In genomic region chr4:62516079-62516478, GRCm38 (mm10) we compare ENCODE assay signal across 9 mouse cellular contexts. TPM values are rescaled to one million over a fixed set of nuclear protein-coding genes. Genes with fewer than 3 reads are reported as not detected.
DNase-seq lines count a peak whose midpoint lies in the region; ATAC-seq and TF ChIP-seq lines count a peak whose summit lies in the region.
"Had no signal": no experiment of that assay in that cellular context is flagged by ENCODE, and none has a peak within 500 bp of the region (broad histone marks: within the 10 kb centered on the region; RNA-seq: fewer than 3 reads in every experiment).

No protein-coding gene starts in this region.

- peak overlapping the region; percentile 36 for H3K4me3 ChIP-seq in midbrain, embryonic 10.5 days
- H3K4me3 ChIP-seq in midbrain, embryonic 15.5 days: no peak overlapping the region
- H3K4me3 ChIP-seq in embryonic facial prominence, embryonic 11.5 days (ENCODE audit: low read depth, low read length): no peak overlapping the region
- H3K4me3 ChIP-seq in intestine, embryonic 15.5 days (replicated peaks): peak overlapping the region; percentile 11; the same call in 1 of the 2 replicates
- H3K4me3 ChIP-seq in liver, postnatal 0 days (ENCODE audit: low read depth, low read length): peak overlapping the region; percentile 70

- DNase-seq in midbrain, embryonic 10.5 days (ENCODE audit: low spot score): no peak
- DNase-seq in embryonic facial prominence, embryonic 11.5 days (ENCODE audit: low spot score): no peak
- DNase-seq in liver, postnatal 0 days: peak; percentile 58
- DNase-seq in layer of hippocampus, adult 11-12 months (ENCODE audit: low spot score): no peak
- no peak for DNase-seq in embryo, embryonic 11 days
- no peak for DNase-seq in left cerebral cortex, postnatal 14 days (ENCODE audit: low spot score in 2 of 2)

- no peak for TF ChIP-seq EP300 in liver, postnatal 0 days (IDR thresholded peaks at IDR 0.05; ENCODE audit: low read depth)

- no peaks in the 10 kb centered on the region for H3K9me3 ChIP-seq in midbrain, embryonic 10.5 days (replicated peaks)
- H3K9me3 ChIP-seq in midbrain, embryonic 15.5 days: no peaks in the 10 kb centered on the region
- H3K9me3 ChIP-seq in embryonic facial prominence, embryonic 11.5 days (replicated peaks; ENCODE audit: control insufficient read depth, low read length): no peaks in the 10 kb centered on the region
- H3K9me3 ChIP-seq in intestine, embryonic 15.5 days: no peaks in the 10 kb centered on the region
- no peaks in the 10 kb centered on the region for H3K9me3 ChIP-seq in liver, postnatal 0 days (ENCODE audit: low read length)

- H3K4me1 ChIP-seq in midbrain, embryonic 10.5 days: peaks cover 44% of the 10 kb centered on the region
- peaks cover 22% of the 10 kb centered on the region for H3K4me1 ChIP-seq in midbrain, embryonic 15.5 days
- peaks cover 4% of the 10 kb centered on the region for H3K4me1 ChIP-seq in embryonic facial prominence, embryonic 11.5 days (ENCODE audit: control insufficient read depth, insufficient read depth, low read length)
- peaks cover 35% of the 10 kb centered on the region for H3K4me1 ChIP-seq in intestine, embryonic 15.5 days (replicated peaks)
- H3K4me1 ChIP-seq in liver, postnatal 0 days (ENCODE audit: insufficient read depth): peaks cover 30% of the 10 kb centered on the region

- H3K9ac ChIP-seq in midbrain, embryonic 15.5 days: no peak overlapping the region
- H3K9ac ChIP-seq in embryonic facial prominence, embryonic 11.5 days (replicated peaks; ENCODE audit: low read length): peak overlapping the region; percentile 43
- H3K9ac ChIP-seq in intestine, embryonic 15.5 days: peak overlapping the region; percentile 20; the same call in 1 of the 2 replicates
- H3K9ac ChIP-seq in liver, postnatal 0 days (replicated peaks): peak overlapping the region; percentile 85

- peak; percentile 51 for TF ChIP-seq CTCF in liver, postnatal 0 days (IDR thresholded peaks at IDR 0.05; ENCODE audit: low read depth)

- ATAC-seq in midbrain, embryonic 15.5 days (replicated peaks): no peak
- no peak for ATAC-seq in embryonic facial prominence, embryonic 11.5 days (replicated peaks; ENCODE audit: insufficient number of reproducible peaks, low FRiP score, low TSS enrichment, low read depth)
- ATAC-seq in intestine, embryonic 15.5 days: no peak
- ATAC-seq in liver, postnatal 0 days: peak; percentile 31
- ATAC-seq: Patski had no signal

- no peaks in the 10 kb centered on the region for H3K27me3 ChIP-seq in midbrain, embryonic 10.5 days (ENCODE audit: low read depth, poor library complexity, severe bottlenecking)
- no peaks in the 10 kb centered on the region for H3K27me3 ChIP-seq in midbrain, embryonic 15.5 days (replicated peaks)
- H3K27me3 ChIP-seq in embryonic facial prominence, embryonic 11.5 days (ENCODE audit: control insufficient read depth, insufficient read depth, low read length): no peaks in the 10 kb centered on the region
- no peaks in the 10 kb centered on the region for H3K27me3 ChIP-seq in intestine, embryonic 15.5 days (replicated peaks)
- no peaks in the 10 kb centered on the region for H3K27me3 ChIP-seq in liver, postnatal 0 days (ENCODE audit: insufficient read depth, low read length)
- H3K27me3 ChIP-seq: Patski had no signal

- intact Hi-C loops in left cerebral cortex, postnatal 14 days (cut with DNase I): no loop called here

- no peak overlapping the region for H3K4me2 ChIP-seq in midbrain, embryonic 15.5 days
- H3K4me2 ChIP-seq in embryonic facial prominence, embryonic 11.5 days (ENCODE audit: low read depth, low read length): no peak overlapping the region
- H3K4me2 ChIP-seq in intestine, embryonic 15.5 days (replicated peaks): peak overlapping the region; percentile 57
- H3K4me2 ChIP-seq in liver, postnatal 0 days (ENCODE audit: low read depth, low read length): peak overlapping the region; percentile 84

- WGBS in midbrain, embryonic 10.5 days: 49% methylated on average over 2 of the region's 2 CpGs
- WGBS in midbrain, embryonic 15.5 days: 40% methylated on average over 2 of the region's 2 CpGs
- WGBS in embryonic facial prominence, embryonic 11.5 days: 38% methylated on average over 2 of the region's 2 CpGs
- 36% methylated on average over 2 of the region's 2 CpGs for WGBS in intestine, embryonic 15.5 days
- WGBS in liver, postnatal 0 days (ENCODE audit: insufficient replicate concordance): 31% methylated on average over 2 of the region's 2 CpGs

- peak overlapping the region; percentile 59 for H3K27ac ChIP-seq in midbrain, embryonic 10.5 days (replicated peaks)
- no peak overlapping the region for H3K27ac ChIP-seq in midbrain, embryonic 15.5 days
- no peak overlapping the region for H3K27ac ChIP-seq in embryonic facial prominence, embryonic 11.5 days (replicated peaks; ENCODE audit: low read depth, low read length)
- peak overlapping the region; percentile 62 for H3K27ac ChIP-seq in intestine, embryonic 15.5 days
- peak overlapping the region; percentile 93 for H3K27ac ChIP-seq in liver, postnatal 0 days (ENCODE audit: low read depth)

- H3K36me3 ChIP-seq in midbrain, embryonic 10.5 days: peaks cover 31% of the 10 kb centered on the region
- peaks cover 24% of the 10 kb centered on the region for H3K36me3 ChIP-seq in midbrain, embryonic 15.5 days (replicated peaks)
- peaks cover 3% of the 10 kb centered on the region; the same call in 1 of the 2 replicates for H3K36me3 ChIP-seq in embryonic facial prominence, embryonic 11.5 days (replicated peaks; ENCODE audit: control insufficient read depth, insufficient read depth, low read depth, low read length)
- peaks cover 19% of the 10 kb centered on the region for H3K36me3 ChIP-seq in intestine, embryonic 15.5 days
- peaks cover 31% of the 10 kb centered on the region for H3K36me3 ChIP-seq in liver, postnatal 0 days (replicated peaks; ENCODE audit: insufficient read depth, low read length)

RNA-seq across cellular contexts. Expression of gene Alad, which starts 3.6 kb away (rescaled TPM):
- polyA plus RNA-seq in midbrain, embryonic 10.5 days (2016; fragmentation: Nextera tagmentation; extraction: Ambion mirVana): 120 and 123 TPM in 2 replicates
- polyA plus RNA-seq in midbrain, embryonic 15.5 days (2015; fragmentation: Nextera tagmentation; extraction: Ambion mirVana): 71.2 and 72.1 TPM in 2 replicates
- 88.7 and 90.2 TPM in 2 replicates for polyA plus RNA-seq in embryonic facial prominence, embryonic 11.5 days (2014; fragmentation: Nextera tagmentation; extraction: Ambion mirVana)
- polyA plus RNA-seq in intestine, embryonic 15.5 days (2015; fragmentation: Nextera tagmentation; extraction: Ambion mirVana): 156 and 161 TPM in 2 replicates
- 295 and 303 TPM in 2 replicates for polyA plus RNA-seq in liver, postnatal 0 days (2015; fragmentation: Nextera tagmentation; extraction: Ambion mirVana)
- total RNA-seq in left cerebral cortex, postnatal 14 days (2021): 10 to 100 TPM; 22.2 to 25.4 TPM

RNA-seq across cellular contexts. Expression of gene Pole3, which starts 8.8 kb away (rescaled TPM):
- polyA plus RNA-seq in midbrain, embryonic 10.5 days (2016; fragmentation: Nextera tagmentation; extraction: Ambion mirVana): 140 and 142 TPM in 2 replicates
- polyA plus RNA-seq in midbrain, embryonic 15.5 days (2015; fragmentation: Nextera tagmentation; extraction: Ambion mirVana): 58.9 and 62.2 TPM in 2 replicates
- 103 and 105 TPM in 2 replicates for polyA plus RNA-seq in embryonic facial prominence, embryonic 11.5 days (2014; fragmentation: Nextera tagmentation; extraction: Ambion mirVana)
- polyA plus RNA-seq in intestine, embryonic 15.5 days (2015; fragmentation: Nextera tagmentation; extraction: Ambion mirVana): 70.5 and 71.5 TPM in 2 replicates
- 26.4 and 29.2 TPM in 2 replicates for polyA plus RNA-seq in liver, postnatal 0 days (2015; fragmentation: Nextera tagmentation; extraction: Ambion mirVana)
- total RNA-seq in left cerebral cortex, postnatal 14 days (2021): 10 to 100 TPM; 19.5 to 24.4 TPM

RNA-seq across cellular contexts. Expression of gene 4933430I17Rik, which starts 9.1 kb away (rescaled TPM):
- polyA plus RNA-seq in midbrain, embryonic 10.5 days (2016; fragmentation: Nextera tagmentation; extraction: Ambion mirVana): 1.5 and 1.7 TPM in 2 replicates
- 0.52 and 1.2 TPM in 2 replicates for polyA plus RNA-seq in midbrain, embryonic 15.5 days (2015; fragmentation: Nextera tagmentation; extraction: Ambion mirVana)
- polyA plus RNA-seq in embryonic facial prominence, embryonic 11.5 days (2014; fragmentation: Nextera tagmentation; extraction: Ambion mirVana): 0.66 and 0.83 TPM in 2 replicates
- polyA plus RNA-seq in intestine, embryonic 15.5 days (2015; fragmentation: Nextera tagmentation; extraction: Ambion mirVana): 0.15 and 0.43 TPM in 2 replicates
- not detected in 2 replicates for polyA plus RNA-seq in liver, postnatal 0 days (2015; fragmentation: Nextera tagmentation; extraction: Ambion mirVana)
- under 1 TPM; 0.33 to 0.61 TPM for total RNA-seq in left cerebral cortex, postnatal 14 days (2021)

RNA-seq across cellular contexts. Expression of gene Hdhd3, which starts 12.8 kb away (rescaled TPM):
- polyA plus RNA-seq in midbrain, embryonic 10.5 days (2016; fragmentation: Nextera tagmentation; extraction: Ambion mirVana): 10.9 and 13.3 TPM in 2 replicates
- 12.7 and 14.5 TPM in 2 replicates for polyA plus RNA-seq in midbrain, embryonic 15.5 days (2015; fragmentation: Nextera tagmentation; extraction: Ambion mirVana)
- polyA plus RNA-seq in embryonic facial prominence, embryonic 11.5 days (2014; fragmentation: Nextera tagmentation; extraction: Ambion mirVana): 10.1 and 15.2 TPM in 2 replicates
- polyA plus RNA-seq in intestine, embryonic 15.5 days (2015; fragmentation: Nextera tagmentation; extraction: Ambion mirVana): 61.6 and 76.4 TPM in 2 replicates
- 19.7 and 20.3 TPM in 2 replicates for polyA plus RNA-seq in liver, postnatal 0 days (2015; fragmentation: Nextera tagmentation; extraction: Ambion mirVana)
- 1 to 10 TPM; 9.1 to 9.8 TPM for total RNA-seq in left cerebral cortex, postnatal 14 days (2021)

RNA-seq across cellular contexts. Expression of gene Bspry, which starts 36.2 kb away (rescaled TPM):
- polyA plus RNA-seq in midbrain, embryonic 10.5 days (2016; fragmentation: Nextera tagmentation; extraction: Ambion mirVana): 0.47 and 0.57 TPM in 2 replicates
- polyA plus RNA-seq in midbrain, embryonic 15.5 days (2015; fragmentation: Nextera tagmentation; extraction: Ambion mirVana): 0.60 and 1.0 TPM in 2 replicates
- polyA plus RNA-seq in embryonic facial prominence, embryonic 11.5 days (2014; fragmentation: Nextera tagmentation; extraction: Ambion mirVana): 1.8 and 2.2 TPM in 2 replicates
- polyA plus RNA-seq in intestine, embryonic 15.5 days (2015; fragmentation: Nextera tagmentation; extraction: Ambion mirVana): 31.7 and 33.2 TPM in 2 replicates
- polyA plus RNA-seq in liver, postnatal 0 days (2015; fragmentation: Nextera tagmentation; extraction: Ambion mirVana): 0.18 and 0.26 TPM in 2 replicates
- total RNA-seq in left cerebral cortex, postnatal 14 days (2021): under 1 TPM; 0.42 to 0.70 TPM

Comparison
In these comparisons a context has a peak if more than half of its experiments do, and no peak if none do; other contexts are left out.
1. H3K27ac ChIP-seq: peak in midbrain, embryonic 10.5 days (single experiment), intestine, embryonic 15.5 days (single experiment) and liver, postnatal 0 days (single experiment); none in midbrain, embryonic 15.5 days (single experiment) and embryonic facial prominence, embryonic 11.5 days (single experiment).
2. H3K4me3 ChIP-seq: peak in midbrain, embryonic 10.5 days (single experiment), intestine, embryonic 15.5 days (single experiment) and liver, postnatal 0 days (single experiment); none in midbrain, embryonic 15.5 days (single experiment) and embryonic facial prominence, embryonic 11.5 days (single experiment).
3. H3K4me2 ChIP-seq: peak in intestine, embryonic 15.5 days (single experiment) and liver, postnatal 0 days (single experiment); none in midbrain, embryonic 15.5 days (single experiment) and embryonic facial prominence, embryonic 11.5 days (single experiment).